ENCODE assay signal across 22 mouse cellular contexts in genomic region chr11:111426715-111427114, GRCm38 (mm10).
DNase-seq lines count a peak whose midpoint lies in the region; ATAC-seq and TF ChIP-seq lines count a peak whose summit lies in the region.
"Had no signal": no experiment of that assay in that cellular context is flagged by ENCODE, and none has a peak within 500 bp of the region (broad histone marks: within the 10 kb centered on the region; RNA-seq: fewer than 3 reads in every experiment).

No protein-coding gene starts in this region.

- DNase-seq in lung, adult 18-20 months, result peak; percentile 32 to 61
- DNase-seq in lung, postnatal 14 days, result no peak
- DNase-seq in lung, postnatal 0 days (ENCODE audit: low spot score), result peak; percentile 64
- peak; percentile 58 for DNase-seq in lung, postnatal 25 days (ENCODE audit: low spot score)
- DNase-seq in heart, embryonic 10.5 days (ENCODE audit: low spot score), result no peak
- no peak for DNase-seq in thymus, postnatal 14 days
- DNase-seq in MN1 (ENCODE audit: low spot score), result no peak
- DNase-seq: adrenal gland, adult 8-10 months; adrenal gland, postnatal 14 days; adrenal gland, postnatal 36 days; cerebellum, adult 11-12 months; cerebellum, adult 2 months; cerebellum, adult 9-10 months; cerebellum, postnatal 10 days; cerebellum, postnatal 25 days had no signal

- TF ChIP-seq CTCF in lung, postnatal 0 days (IDR thresholded peaks at IDR 0.05), result no peak

- H3K4me1 ChIP-seq in intestine, embryonic 16.5 days (ENCODE audit: control insufficient read depth, insufficient read depth, low read length), result no peaks in the 10 kb centered on the region
- H3K4me1 ChIP-seq in lung, postnatal 0 days (ENCODE audit: insufficient read depth, low read depth, low read length), result no peaks in the 10 kb centered on the region
- H3K4me1 ChIP-seq in heart, embryonic 10.5 days, result no peaks in the 10 kb centered on the region
- H3K4me1 ChIP-seq: embryonic facial prominence, embryonic 10.5 days; embryonic facial prominence, embryonic 12.5 days; forebrain, embryonic 13.5 days; forebrain, embryonic 15.5 days had no signal

- no peaks in the 10 kb centered on the region for H3K36me3 ChIP-seq in intestine, embryonic 16.5 days (ENCODE audit: control insufficient read depth, insufficient read depth, low read length)
- no peaks in the 10 kb centered on the region for H3K36me3 ChIP-seq in lung, postnatal 0 days (ENCODE audit: insufficient read depth, low read length)
- H3K36me3 ChIP-seq in heart, embryonic 10.5 days, result no peaks in the 10 kb centered on the region
- H3K36me3 ChIP-seq: embryonic facial prominence, embryonic 10.5 days; embryonic facial prominence, embryonic 12.5 days; forebrain, embryonic 15.5 days had no signal

- 36% methylated on average over 4 of the region's 4 CpGs for WGBS in intestine, embryonic 16.5 days
- 19% methylated on average over 4 of the region's 4 CpGs for WGBS in lung, postnatal 0 days
- WGBS in heart, embryonic 10.5 days, result 57% methylated on average over 4 of the region's 4 CpGs

- H3K9me3 ChIP-seq in intestine, embryonic 16.5 days (ENCODE audit: control insufficient read depth, low read length), result no peaks in the 10 kb centered on the region
- H3K9me3 ChIP-seq in lung, postnatal 0 days (ENCODE audit: low read length), result no peaks in the 10 kb centered on the region
- H3K9me3 ChIP-seq in heart, embryonic 10.5 days, result no peaks in the 10 kb centered on the region
- H3K9me3 ChIP-seq: embryonic facial prominence, embryonic 10.5 days; embryonic facial prominence, embryonic 12.5 days; forebrain, embryonic 13.5 days; forebrain, embryonic 15.5 days had no signal

- no peak overlapping the region for H3K4me2 ChIP-seq in intestine, embryonic 16.5 days (ENCODE audit: low read depth, low read length)
- no peak overlapping the region for H3K4me2 ChIP-seq in lung, postnatal 0 days (replicated peaks; ENCODE audit: low read depth, low read length)
- H3K4me2 ChIP-seq: embryonic facial prominence, embryonic 12.5 days; forebrain, embryonic 13.5 days; forebrain, embryonic 15.5 days had no signal

- no peaks in the 10 kb centered on the region for H3K27me3 ChIP-seq in intestine, embryonic 16.5 days (replicated peaks; ENCODE audit: control insufficient read depth, insufficient read depth, low read length)
- no peaks in the 10 kb centered on the region for H3K27me3 ChIP-seq in lung, postnatal 0 days (replicated peaks; ENCODE audit: insufficient read depth, low read length)
- H3K27me3 ChIP-seq in heart, embryonic 10.5 days (ENCODE audit: insufficient read depth, poor library complexity, severe bottlenecking), result no peaks in the 10 kb centered on the region
- H3K27me3 ChIP-seq: embryonic facial prominence, embryonic 12.5 days; forebrain, embryonic 13.5 days; forebrain, embryonic 15.5 days had no signal

- ATAC-seq in intestine, embryonic 16.5 days, result peak; percentile 87
- ATAC-seq in lung, postnatal 0 days, result peak; percentile 60
- ATAC-seq: activated CD4-positive, CD25-positive, alpha-beta regulatory T cell, adult 4 months; forebrain, embryonic 13.5 days; forebrain, embryonic 15.5 days; Patski had no signal

- H3K9ac ChIP-seq in intestine, embryonic 16.5 days (ENCODE audit: low read depth, low read length), result no peak overlapping the region
- H3K9ac ChIP-seq in lung, postnatal 0 days (replicated peaks; ENCODE audit: low read depth), result no peak overlapping the region
- H3K9ac ChIP-seq: embryonic facial prominence, embryonic 12.5 days; forebrain, embryonic 13.5 days; forebrain, embryonic 15.5 days had no signal

- TF ChIP-seq EP300 in lung, postnatal 0 days (IDR thresholded peaks at IDR 0.05), result peak; percentile 88

- H3K4me3 ChIP-seq in intestine, embryonic 16.5 days (ENCODE audit: low read length), result no peak overlapping the region
- H3K4me3 ChIP-seq in lung, postnatal 0 days (ENCODE audit: low read depth, low read length), result no peak overlapping the region
- no peak overlapping the region for H3K4me3 ChIP-seq in heart, embryonic 10.5 days
- H3K4me3 ChIP-seq: embryonic facial prominence, embryonic 10.5 days; embryonic facial prominence, embryonic 12.5 days; forebrain, embryonic 13.5 days; forebrain, embryonic 15.5 days had no signal

- H3K27ac ChIP-seq in intestine, embryonic 16.5 days (ENCODE audit: low read length), result no peak overlapping the region
- H3K27ac ChIP-seq in lung, postnatal 0 days (ENCODE audit: low read length), result no peak overlapping the region
- H3K27ac ChIP-seq in heart, embryonic 10.5 days, result no peak overlapping the region
- H3K27ac ChIP-seq: embryonic facial prominence, embryonic 10.5 days; embryonic facial prominence, embryonic 12.5 days; forebrain, embryonic 13.5 days; forebrain, embryonic 15.5 days had no signal

Comparison
In these comparisons a context has a peak if more than half of its experiments do, and no peak if none do; other contexts are left out.
1. DNase-seq: peak in lung, adult 18-20 months (2 of 2), lung, postnatal 0 days (single experiment) and lung, postnatal 25 days (single experiment); none in lung, postnatal 14 days (single experiment), heart, embryonic 10.5 days (single experiment), thymus, postnatal 14 days (single experiment) and MN1 (single experiment).